Mouse (Mus musculus) intestine, postnatal 0 days (tissue): Measurements from ENCODE around the gene Tmem117. TPM values are rescaled to one million over a fixed set of nuclear protein-coding genes. Genes with fewer than 3 reads are reported as not detected.

Source experiments
- ATAC-seq: fragments of 200-750 bp; cut with Nextera tagmentation; 2 replicates; pipeline ENCODE4 v1.8.0; 2017; ENCODE audit warnings: mild to moderate bottlenecking, moderate TSS enrichment, moderate library complexity
- H3K27ac ChIP-seq: fragments of 300-500 bp; sonication (generic); 2 replicates; pipeline ENCODE4 v1.5.1; 2014; ENCODE audit warnings: mild to moderate bottlenecking, low read depth, low read length, moderate library complexity
- H3K27me3 ChIP-seq: fragments of 300-500 bp; sonication (generic); replicated peaks from 2 replicates; pipeline ENCODE4 v1.6.1; 2014; ENCODE audit warnings: low read length, mixed read lengths; ENCODE audit not compliant: control insufficient read depth, insufficient read depth
- H3K36me3 ChIP-seq: fragments of 300-500 bp; sonication (generic); 2 replicates; pipeline ENCODE4 v1.6.1; 2014; ENCODE audit warnings: mild to moderate bottlenecking, moderate library complexity; ENCODE audit not compliant: control insufficient read depth, insufficient read depth
- H3K4me1 ChIP-seq: fragments of 300-500 bp; sonication (generic); replicated peaks from 2 replicates; pipeline ENCODE4 v1.6.1; 2014; ENCODE audit warnings: antibody characterized with exemption, low read length, mixed read lengths; ENCODE audit not compliant: control insufficient read depth, insufficient read depth
- H3K4me2 ChIP-seq: fragments of 300-500 bp; sonication (generic); replicated peaks from 2 replicates; pipeline ENCODE4 v1.6.1; 2014; ENCODE audit warnings: low read depth, mild to moderate bottlenecking, moderate library complexity
- H3K4me3 ChIP-seq: fragments of 300-500 bp; sonication (generic); 2 replicates; pipeline ENCODE4 v1.5.1; 2014; ENCODE audit warnings: low read depth, low read length
- H3K9ac ChIP-seq: fragments of 300-500 bp; sonication (generic); 2 replicates; pipeline ENCODE4 v1.6.1; 2014; ENCODE audit warnings: mild to moderate bottlenecking, low read depth, low read length
- H3K9me3 ChIP-seq: fragments of 300-500 bp; sonication (generic); 2 replicates; pipeline ENCODE4 v1.6.1; 2016; ENCODE audit warnings: mixed run types; ENCODE audit not compliant: control insufficient read depth
- CTCF ChIP-seq: sonication (generic); IDR thresholded peaks from 2 replicates; pipeline ENCODE4 v1.5.1; 2016; ENCODE audit warnings: low read depth, mild to moderate bottlenecking, control low read depth, antibody characterized with exemption, moderate library complexity
- WGBS: fragments of 180-500 bp; shearing (Covaris S2); extraction: QIAGEN DNeasy Blood & Tissue Kit; methylation state at CpG from one replicate; pipeline ENCODE4 v1.1.7; 2014; 5-methylcytosine and 5-hydroxymethylcytosine counted together
- polyA plus RNA-seq: library from polyadenylated mRNA; unstranded; fragments of >200 nt; fragmentation: Nextera tagmentation; extraction: Ambion mirVana; gene quantifications from 2 replicates; pipeline ENCODE4 v1.2.1, GENCODE M21; 2015

Gene Tmem117
- polyA plus RNA-seq, 1 experiment from 2014 or later, result 2.7 TPM

DNA sequence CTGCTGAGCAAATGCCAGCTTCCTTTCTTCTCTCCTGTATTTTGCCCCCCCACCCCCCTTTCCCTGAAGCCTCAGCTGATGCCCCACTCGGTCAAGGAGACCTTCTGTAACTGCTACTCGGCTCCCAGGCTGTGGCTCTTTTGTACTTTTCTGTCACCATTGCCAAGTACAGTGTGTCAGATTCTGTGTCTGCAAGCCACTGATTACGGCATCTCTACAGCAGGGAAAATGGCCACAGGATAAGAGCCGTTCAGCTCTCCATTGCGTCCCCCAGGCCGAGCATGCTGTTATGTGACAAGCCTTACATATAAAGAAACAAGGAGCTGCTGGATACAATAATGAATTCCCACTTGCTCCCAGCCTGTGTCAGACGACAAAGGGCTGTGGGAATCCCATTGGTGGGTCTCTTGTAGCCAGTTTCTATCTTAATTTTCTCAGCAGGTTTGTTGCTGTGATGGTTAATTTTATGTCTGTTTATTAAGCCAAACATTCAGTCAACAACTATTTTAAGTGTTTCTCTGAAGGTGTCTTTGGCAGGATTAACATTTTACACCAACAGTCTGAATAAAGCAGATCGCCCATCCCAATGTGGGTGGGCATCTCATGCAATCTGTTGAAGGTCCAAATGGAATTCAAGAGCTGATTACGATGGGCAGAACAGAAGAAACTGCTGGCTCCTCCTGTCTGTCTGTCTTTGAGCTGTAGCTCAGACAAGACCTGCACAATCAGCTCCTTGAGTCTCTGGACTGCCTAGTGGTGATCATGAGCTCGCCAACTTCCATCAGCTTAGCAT lies 508.2 kb downstream of the Tmem117 start:
- H3K4me3 ChIP-seq, result no peak overlapping the region
- no peaks in the 10 kb centered on the region for H3K4me1 ChIP-seq
- H3K36me3 ChIP-seq, result no peaks in the 10 kb centered on the region
- H3K27ac ChIP-seq, result no peak overlapping the region
- ATAC-seq, result no peak
- no peak overlapping the region for H3K4me2 ChIP-seq
- H3K9me3 ChIP-seq, result no peaks in the 10 kb centered on the region
- no peak for TF ChIP-seq CTCF
- 80% methylated on average over 10 of the region's 10 CpGs for WGBS
- no peak overlapping the region for H3K9ac ChIP-seq
- H3K27me3 ChIP-seq, result no peaks in the 10 kb centered on the region

DNA sequence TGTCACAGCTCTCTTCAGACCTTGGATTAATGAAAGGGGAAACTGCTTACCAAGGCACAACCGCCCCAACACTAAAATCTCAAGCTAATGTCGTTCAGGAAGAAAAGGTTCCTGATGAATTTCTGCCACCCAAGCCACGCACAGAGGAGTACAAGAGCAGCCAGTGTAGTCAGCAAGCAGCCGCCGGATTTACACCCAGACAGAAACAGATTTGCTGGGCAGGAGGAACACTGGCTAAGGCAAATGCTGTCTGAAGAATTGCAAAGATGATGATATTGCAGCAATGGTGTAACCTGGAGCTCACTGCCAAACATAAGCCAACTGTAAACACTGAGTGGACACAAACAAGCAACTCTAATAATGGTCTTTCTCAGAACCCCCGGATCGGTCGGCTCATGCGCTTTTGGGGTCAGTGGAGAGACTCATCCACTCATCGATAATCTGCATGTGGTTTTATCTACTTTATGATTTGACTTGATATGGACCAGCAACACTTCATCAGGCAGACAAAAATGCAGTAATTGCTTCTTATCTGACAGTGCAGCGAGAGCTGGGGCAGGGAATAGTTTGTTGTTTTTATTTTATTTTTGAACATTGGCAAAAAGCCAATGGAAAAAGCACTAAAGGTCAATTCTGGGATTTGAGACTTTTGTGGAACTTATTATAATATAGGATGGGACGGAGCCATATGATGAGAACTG lies 509.8 kb downstream of the Tmem117 start:
- Histone ChIP-seq H3K27ac (no peak overlapping the region), H3K4me2 (no peak overlapping the region), H3K36me3 (no peaks in the 10 kb centered on the region), H3K9me3 (no peaks in the 10 kb centered on the region), H3K9ac (no peak overlapping the region), H3K4me3 (no peak overlapping the region), H3K4me1 (no peaks in the 10 kb centered on the region), H3K27me3 (no peaks in the 10 kb centered on the region)
- 60% methylated on average over 12 of the region's 12 CpGs for WGBS
- TF ChIP-seq CTCF, result no peak
- ATAC-seq, result no peak

DNA sequence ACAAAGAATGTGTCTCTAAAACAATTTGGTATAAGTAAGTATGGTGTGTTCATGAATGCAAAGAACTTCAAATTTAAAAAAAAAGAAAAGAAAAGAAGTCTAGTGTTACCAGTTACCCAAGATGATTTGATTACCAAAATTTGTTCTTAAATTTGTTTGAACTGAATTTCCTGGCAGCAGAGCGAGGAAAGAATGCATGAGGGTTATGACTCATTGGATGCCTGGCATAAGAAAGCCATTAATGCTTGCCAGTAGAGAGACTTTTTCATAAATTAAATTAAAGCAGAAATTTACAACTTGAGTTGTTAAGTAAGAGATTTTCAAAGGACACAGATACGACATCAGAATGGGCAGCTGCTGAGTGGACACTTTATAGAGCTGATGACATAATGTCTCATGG lies 515.1 kb downstream of the Tmem117 start:
- no peaks in the 10 kb centered on the region for H3K36me3 ChIP-seq
- no peak for ATAC-seq
- no peaks in the 10 kb centered on the region for H3K9me3 ChIP-seq
- no peak overlapping the region for H3K4me3 ChIP-seq
- WGBS, result 62% methylated on average over 2 of the region's 2 CpGs
- no peaks in the 10 kb centered on the region for H3K27me3 ChIP-seq
- no peak overlapping the region for H3K27ac ChIP-seq
- H3K4me1 ChIP-seq, result no peaks in the 10 kb centered on the region
- H3K4me2 ChIP-seq, result no peak overlapping the region
- TF ChIP-seq CTCF, result no peak
- no peak overlapping the region for H3K9ac ChIP-seq

DNA sequence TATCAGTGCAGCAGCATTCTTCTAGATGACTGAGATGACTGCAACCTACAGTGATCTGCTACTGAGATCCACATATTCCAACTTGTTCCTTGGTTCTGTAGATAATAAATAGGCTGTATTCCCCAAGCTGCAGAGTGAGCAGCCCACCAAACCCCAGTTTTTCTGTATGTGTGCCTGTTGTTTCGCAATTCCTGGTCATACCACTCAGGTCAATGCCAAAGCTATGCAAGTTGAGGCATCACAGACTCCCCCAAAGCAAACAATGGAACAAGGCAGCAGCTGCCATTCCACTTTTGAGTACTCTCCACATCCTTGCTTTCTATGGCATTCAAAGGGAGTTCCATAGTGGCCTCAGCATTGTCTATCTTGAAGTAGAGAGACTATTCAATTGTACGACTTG lies 516.1 kb downstream of the Tmem117 start:
- no peak for ATAC-seq
- no peaks in the 10 kb centered on the region for H3K36me3 ChIP-seq
- no peak overlapping the region for H3K4me3 ChIP-seq
- WGBS, result 78% methylated on average over 2 of the region's 2 CpGs
- H3K9me3 ChIP-seq, result no peaks in the 10 kb centered on the region
- H3K9ac ChIP-seq, result no peak overlapping the region
- no peak overlapping the region for H3K4me2 ChIP-seq
- no peak for TF ChIP-seq CTCF
- H3K27me3 ChIP-seq, result no peaks in the 10 kb centered on the region
- no peak overlapping the region for H3K27ac ChIP-seq
- H3K4me1 ChIP-seq, result no peaks in the 10 kb centered on the region

Other genes starting within 250 kb of the Tmem117 start
- 0.47 and 0.50 TPM in 2 replicates for gene Adamts20, start 163.8 kb upstream of the Tmem117 start, polyA plus RNA-seq
- 2.7 and 2.8 TPM in 2 replicates for gene Pus7l, start 85.7 kb upstream of the Tmem117 start, polyA plus RNA-seq
- gene Irak4, start 85.6 kb upstream of the Tmem117 start, polyA plus RNA-seq, result 16.1 and 18.8 TPM in 2 replicates
- gene Twf1, start 39.3 kb upstream of the Tmem117 start, polyA plus RNA-seq, result 121 and 122 TPM in 2 replicates